ENCODE assay signal across 14 mouse cellular contexts in the genomic region with DNA sequence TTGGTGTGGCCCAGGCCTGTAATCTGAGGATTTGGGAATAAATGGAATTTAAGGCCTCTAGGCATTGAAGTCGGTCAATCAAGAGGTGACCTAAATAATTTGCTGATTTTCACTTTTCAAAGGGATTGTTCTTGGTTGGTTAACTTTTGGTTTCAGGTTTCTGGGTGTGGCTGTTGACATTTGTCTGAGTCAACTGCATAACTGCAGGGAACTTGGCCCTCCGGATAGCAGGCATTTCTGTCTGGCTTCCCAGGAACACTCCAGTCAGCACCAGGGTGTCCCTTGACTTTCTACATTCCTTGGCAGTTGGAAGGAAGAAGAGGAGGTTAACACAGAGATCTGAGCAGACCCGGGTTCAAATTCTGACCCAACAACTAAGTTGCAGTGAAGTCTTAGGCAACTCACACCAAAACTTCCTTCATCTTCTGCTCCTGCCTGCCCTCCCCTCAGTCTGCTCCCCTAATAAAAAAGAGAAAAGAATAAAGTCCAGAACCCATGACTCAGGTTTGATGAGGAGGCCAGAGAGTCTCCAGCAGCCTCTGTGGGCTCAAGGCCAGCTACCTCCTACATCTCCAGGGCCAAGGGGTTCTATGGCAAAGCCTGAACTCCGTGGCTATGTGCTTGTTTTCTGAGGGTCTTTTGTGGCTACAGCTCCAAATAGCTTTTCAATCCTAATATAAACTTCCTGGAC. TPM values are rescaled to one million over a fixed set of nuclear protein-coding genes. Genes with fewer than 3 reads are reported as not detected.
A peak's percentile ranks its signal among the peaks of the same experiment; 100 is the strongest.
DNase-seq lines count a peak whose midpoint lies in the region; ATAC-seq and TF ChIP-seq lines count a peak whose summit lies in the region.
"Had no signal": no experiment of that assay in that cellular context is flagged by ENCODE, and none has a peak within 500 bp of the region (broad histone marks: within the 10 kb centered on the region; RNA-seq: fewer than 3 reads in every experiment).

No protein-coding gene starts in this region.

- WGBS in kidney, adult 2 months = 43% methylated on average over 4 of the region's 4 CpGs

- no peaks in the 10 kb centered on the region for H3K27me3 ChIP-seq in kidney, adult 2 months (replicated peaks; ENCODE audit: control insufficient read depth, insufficient read depth, low read length)
- H3K27me3 ChIP-seq: midbrain, embryonic 12.5 days; neural tube, embryonic 12.5 days had no signal

- H3K36me3 ChIP-seq in kidney, adult 2 months (ENCODE audit: control insufficient read depth, insufficient read depth, low read length) = no peaks in the 10 kb centered on the region
- H3K36me3 ChIP-seq: midbrain, embryonic 12.5 days; neural tube, embryonic 12.5 days had no signal

- no peak for TF ChIP-seq CTCF in kidney, adult 2 months (conservative IDR thresholded peaks at IDR 0.05; ENCODE audit: insufficient read depth, insufficient read length, low read depth, low read length)

- no peak overlapping the region for H3K4me3 ChIP-seq in kidney, adult 2 months (ENCODE audit: insufficient read depth, low read depth, low read length)
- H3K4me3 ChIP-seq: midbrain, embryonic 12.5 days; neural tube, embryonic 12.5 days had no signal

- no peak overlapping the region for H3K27ac ChIP-seq in kidney, adult 2 months (ENCODE audit: insufficient read depth, low read depth, low read length)
- H3K27ac ChIP-seq: midbrain, embryonic 12.5 days; neural tube, embryonic 12.5 days had no signal

- no peak for TF ChIP-seq POLR2A in kidney, adult 2 months (IDR thresholded peaks at IDR 0.05; ENCODE audit: low read depth, low read length)

- H3K4me1 ChIP-seq in kidney, adult 2 months (ENCODE audit: control insufficient read depth, insufficient read depth, low read length) = no peaks in the 10 kb centered on the region; the same call in 1 of the 2 replicates
- H3K4me1 ChIP-seq: midbrain, embryonic 12.5 days; neural tube, embryonic 12.5 days had no signal

- DNase-seq in kidney, adult 2 months = peak; percentile 45
- DNase-seq in kidney, postnatal 4 days = no peak
- DNase-seq in 416B (ENCODE audit: low read depth) = peak; percentile 57
- DNase-seq in ZHBTc4 (ENCODE audit: low read depth, low spot score) = peak; percentile 83
- peak; percentile 78 for DNase-seq in lung, postnatal 25 days (ENCODE audit: low spot score)
- no peak for DNase-seq in spleen, adult 18-20 months
- DNase-seq in cerebellum, adult 11-12 months = no peak
- DNase-seq: gastrocnemius, postnatal 25 days; heart, postnatal 10 days; kidney, adult 11 months had no signal

- no peak for ATAC-seq in granulocyte monocyte progenitor cell, adult 5-6 weeks (replicated peaks; ENCODE audit: poor library complexity, severe bottlenecking)
- ATAC-seq: CD4-positive, CD25-positive, alpha-beta regulatory T cell, adult 4 months had no signal

RNA-seq across cellular contexts. Expression of a gene that starts 16.2 kb away (rescaled TPM):
- 47.1 and 48.8 TPM in 2 replicates for polyA plus RNA-seq in kidney, adult 2 months (2012; rRNA removed)
- 35.3 and 40.1 TPM in 2 replicates for total RNA-seq in granulocyte monocyte progenitor cell, adult 5-6 weeks (2014; fragmentation: Nextera tagmentation)
- total RNA-seq in granulocyte monocyte progenitor cell, adult 5-6 weeks (2017) = 24.1 and 36.6 TPM in 2 replicates

RNA-seq across cellular contexts. Expression of a gene that starts 35.6 kb away (rescaled TPM):
- 240 and 386 TPM in 2 replicates for polyA plus RNA-seq in kidney, adult 2 months (2012; rRNA removed)
- 1,410 and 1,463 TPM in 2 replicates for total RNA-seq in granulocyte monocyte progenitor cell, adult 5-6 weeks (2014; fragmentation: Nextera tagmentation)
- 1,810 and 2,293 TPM in 2 replicates for total RNA-seq in granulocyte monocyte progenitor cell, adult 5-6 weeks (2017)

RNA-seq across cellular contexts. Expression of a gene that starts 53.3 kb away (rescaled TPM):
- 0.16 and 0.23 TPM in 2 replicates for polyA plus RNA-seq in kidney, adult 2 months (2012; rRNA removed)
- total RNA-seq in granulocyte monocyte progenitor cell, adult 5-6 weeks (2014; fragmentation: Nextera tagmentation) = not detected in 2 replicates
- 0.22 and 0.57 TPM in 2 replicates for total RNA-seq in granulocyte monocyte progenitor cell, adult 5-6 weeks (2017)
- total RNA-seq: gastrocnemius, postnatal 25 days had no signal
- polyA plus RNA-seq: CD4-positive, CD25-positive, alpha-beta regulatory T cell, adult 4 months had no signal

Comparison
In these comparisons a context has a peak if more than half of its experiments do, and no peak if none do; other contexts are left out.
1. DNase-seq: peak in kidney, adult 2 months (single experiment), 416B (single experiment), ZHBTc4 (single experiment) and lung, postnatal 25 days (single experiment); none in kidney, postnatal 4 days (0 of 2), spleen, adult 18-20 months (0 of 2) and cerebellum, adult 11-12 months (single experiment).